Mouse (Mus musculus): ENCODE measurements around the gene Ppp6r3.

DNA sequence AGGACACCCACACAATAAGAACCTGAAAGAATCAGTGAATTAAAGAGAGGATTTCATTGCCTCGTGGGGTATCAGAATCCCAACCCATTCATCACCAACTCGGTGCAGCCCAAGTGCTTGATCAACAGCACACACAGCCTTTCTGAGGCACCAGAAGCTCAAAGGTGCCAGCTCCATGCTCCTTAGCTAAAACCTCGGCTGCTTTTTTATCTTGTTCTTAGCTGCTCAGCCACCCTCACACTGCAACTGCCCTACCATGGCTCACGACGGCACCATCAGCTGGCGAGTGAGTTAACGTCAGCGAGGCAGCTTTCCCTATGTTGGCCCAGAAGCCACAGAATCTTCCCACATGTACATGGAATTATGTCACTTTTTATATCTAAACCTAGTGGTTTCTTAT is 95.4 kb downstream of the Ppp6r3 start:
- TF ChIP-seq EP300 (IDR thresholded peaks at IDR 0.05; ENCODE audit: low read depth) = no peak
- no peak for TF ChIP-seq CTCF (IDR thresholded peaks at IDR 0.05; ENCODE audit: low read depth)

All from heart, postnatal 0 days (tissue).